Mouse (Mus musculus) forebrain, embryonic 15.5 days (tissue): ENCODE measurements around the gene Cdh3. TPM values are rescaled to one million over a fixed set of nuclear protein-coding genes. Genes with fewer than 3 reads are reported as not detected.

Experiments used
- ATAC-seq: fragments of 200-750 bp; cut with Nextera tagmentation; replicated peaks from 2 replicates; pipeline ENCODE4 v1.8.0; 2017; ENCODE audit warnings: mild to moderate bottlenecking, moderate TSS enrichment, moderate library complexity
- H3K27ac ChIP-seq: fragments of 300-500 bp; sonication (generic); replicated peaks from 2 replicates; pipeline ENCODE4 v1.5.1; 2015; ENCODE audit warnings: mild to moderate bottlenecking, inconsistent platforms
- H3K27me3 ChIP-seq: fragments of 300-500 bp; sonication (generic); 2 replicates; pipeline ENCODE4 v1.6.1; 2015; ENCODE audit warnings: inconsistent platforms
- H3K36me3 ChIP-seq: fragments of 300-500 bp; sonication (generic); 2 replicates; pipeline ENCODE4 v1.6.1; 2015; ENCODE audit warnings: mild to moderate bottlenecking, inconsistent platforms
- H3K4me1 ChIP-seq: fragments of 300-500 bp; sonication (generic); 2 replicates; pipeline ENCODE4 v1.6.1; 2015; ENCODE audit warnings: inconsistent platforms
- H3K4me2 ChIP-seq: fragments of 300-500 bp; sonication (generic); replicated peaks from 2 replicates; pipeline ENCODE4 v1.6.1; 2015; ENCODE audit warnings: mild to moderate bottlenecking, inconsistent platforms
- H3K4me3 ChIP-seq: fragments of 300-500 bp; sonication (generic); 2 replicates; pipeline ENCODE4 v1.5.1; 2015; ENCODE audit warnings: mild to moderate bottlenecking, inconsistent platforms
- H3K9ac ChIP-seq: fragments of 300-500 bp; sonication (generic); replicated peaks from 2 replicates; pipeline ENCODE4 v1.6.1; 2015; ENCODE audit warnings: mild to moderate bottlenecking, inconsistent platforms
- H3K9me3 ChIP-seq: fragments of 300-500 bp; sonication (generic); 2 replicates; pipeline ENCODE4 v1.6.1; 2016; ENCODE audit warnings: inconsistent platforms
- WGBS: fragments of 180-500 bp; shearing (Covaris S2); methylation state at CpG from one replicate; pipeline ENCODE4 v1.1.7; 2015; ENCODE audit warnings: mixed read lengths; 5-methylcytosine and 5-hydroxymethylcytosine counted together
- polyA plus RNA-seq: library from polyadenylated mRNA; unstranded; fragments of >200 nt; fragmentation: Nextera tagmentation; extraction: Ambion mirVana; gene quantifications from 2 replicates; pipeline ENCODE4 v1.2.1, GENCODE M21; 2015

Gene Cdh3
- polyA plus RNA-seq, 1 experiment from 2014 or later = 1.3 TPM

DNA sequence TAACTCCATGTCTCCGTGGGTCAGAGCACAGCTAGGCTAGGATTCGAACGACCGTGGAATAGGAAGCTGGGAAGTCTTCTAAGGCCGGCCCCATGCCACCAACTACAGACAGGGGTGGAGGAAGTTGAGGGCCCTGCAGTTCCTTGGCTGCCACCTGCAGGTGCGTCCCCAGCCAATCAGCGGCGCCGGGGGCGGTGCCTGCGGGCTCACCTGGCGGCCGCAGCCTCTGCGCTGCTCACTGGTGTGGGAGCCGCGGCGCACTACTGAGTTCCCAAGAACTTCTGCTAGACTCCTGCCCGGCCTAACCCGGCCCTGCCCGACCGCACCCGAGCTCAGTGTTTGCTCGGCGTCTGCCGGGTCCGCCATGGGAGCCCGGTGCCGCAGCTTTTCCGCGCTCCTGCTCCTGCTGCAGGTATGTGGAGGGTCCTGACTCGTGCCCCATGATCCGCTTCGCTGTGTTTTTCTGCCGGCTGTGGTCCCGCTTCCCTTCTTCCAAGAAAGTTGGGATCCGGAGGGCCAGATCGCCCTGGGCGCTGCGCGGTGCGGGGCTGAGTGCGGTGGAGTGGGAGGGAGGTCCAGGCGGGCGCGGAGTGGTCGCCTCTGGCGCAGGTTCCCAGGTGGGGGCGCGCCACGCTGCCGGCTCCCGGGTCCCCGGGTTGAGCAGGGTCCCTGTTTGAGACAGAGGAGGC lies 92.6 kb downstream of the Cdh3 start, which contains the start of gene Cdh1:
Cdh1 (plus strand) TSS at position 221 of the 689 bp plus-strand sequence.
- ATAC-seq = peak; percentile 46; the same call in 1 of the 2 replicates
- H3K9me3 ChIP-seq = no peaks in the 10 kb centered on the region
- no peaks in the 10 kb centered on the region for H3K36me3 ChIP-seq
- H3K4me2 ChIP-seq = peak within 1 kb of the TSS; percentile 93
- H3K4me1 ChIP-seq = peaks cover 16% of the 10 kb centered on the region
- WGBS = under 1% methylated on average over 53 of the region's 53 CpGs
- H3K27ac ChIP-seq = no peak within 1 kb of the TSS
- peaks cover 43% of the 10 kb centered on the region for H3K27me3 ChIP-seq
- H3K9ac ChIP-seq = peak within 1 kb of the TSS; percentile 37
- peak within 1 kb of the TSS; percentile 49 for H3K4me3 ChIP-seq

GRCm38 (mm10) chr8:106603933-106604332 lies 93.2 kb downstream of the Cdh3 start:
- H3K4me1 ChIP-seq = peaks cover 16% of the 10 kb centered on the region
- peaks cover 43% of the 10 kb centered on the region for H3K27me3 ChIP-seq
- H3K4me2 ChIP-seq = peak overlapping the region; percentile 93
- no peaks in the 10 kb centered on the region for H3K36me3 ChIP-seq
- H3K9ac ChIP-seq = peak overlapping the region; percentile 37; the same call in 1 of the 2 replicates
- peak overlapping the region; percentile 49 for H3K4me3 ChIP-seq
- WGBS = under 1% methylated on average over 19 of the region's 19 CpGs
- ATAC-seq = no peak
- H3K27ac ChIP-seq = no peak overlapping the region
- no peaks in the 10 kb centered on the region for H3K9me3 ChIP-seq

DNA sequence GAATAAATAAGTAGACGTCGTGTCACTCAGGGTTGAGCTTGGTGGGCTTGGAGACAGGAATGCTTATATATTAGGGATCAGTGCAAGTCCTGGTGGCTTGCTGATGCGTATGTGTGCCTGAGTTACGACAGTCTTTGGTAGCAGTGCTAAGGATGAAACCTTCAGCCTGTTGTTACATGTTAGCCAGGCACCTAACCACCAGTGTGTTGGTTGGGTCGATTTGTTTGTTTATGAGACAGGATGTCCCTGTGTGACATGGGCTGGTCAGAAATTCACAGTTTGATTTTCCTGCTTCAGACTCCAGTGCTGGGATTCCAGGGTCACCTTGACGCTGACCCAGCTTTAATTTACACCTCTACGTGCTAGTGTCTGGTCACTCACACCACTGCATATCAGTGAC lies 95.0 kb downstream of the Cdh3 start:
- 80% methylated on average over 7 of the region's 7 CpGs for WGBS
- Histone ChIP-seq H3K36me3 (no peaks in the 10 kb centered on the region), H3K27me3 (peaks cover 43% of the 10 kb centered on the region), H3K9ac (no peak overlapping the region), H3K4me1 (peaks cover 16% of the 10 kb centered on the region), H3K27ac (no peak overlapping the region), H3K4me2 (no peak overlapping the region), H3K4me3 (no peak overlapping the region), H3K9me3 (no peaks in the 10 kb centered on the region)
- ATAC-seq = no peak

DNA sequence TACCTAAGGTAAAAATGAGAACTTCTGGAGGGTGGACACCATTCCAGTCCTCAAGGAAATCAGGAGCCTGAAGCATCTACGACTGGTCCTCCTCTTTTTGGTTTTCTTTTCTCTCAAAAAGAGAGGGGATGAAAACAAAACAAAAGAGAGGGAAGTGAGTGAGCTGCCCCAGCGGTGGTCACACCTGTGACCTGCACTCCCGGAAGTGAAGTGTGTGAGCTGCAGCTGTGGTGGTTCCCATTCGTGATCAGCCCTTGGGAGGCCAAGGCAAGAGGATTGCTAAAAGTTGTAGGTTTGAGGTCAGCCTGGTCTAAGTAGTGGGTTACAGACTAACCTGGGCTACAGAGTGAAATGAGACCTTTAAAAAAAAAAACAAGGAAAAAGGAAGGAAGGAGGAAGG lies 95.4 kb downstream of the Cdh3 start:
- WGBS = 56% methylated on average over 4 of the region's 4 CpGs
- peaks cover 43% of the 10 kb centered on the region for H3K27me3 ChIP-seq
- H3K9me3 ChIP-seq = no peaks in the 10 kb centered on the region
- no peaks in the 10 kb centered on the region for H3K36me3 ChIP-seq
- no peak overlapping the region for H3K4me2 ChIP-seq
- no peak for ATAC-seq
- peaks cover 16% of the 10 kb centered on the region for H3K4me1 ChIP-seq
- H3K9ac ChIP-seq = no peak overlapping the region
- no peak overlapping the region for H3K4me3 ChIP-seq
- H3K27ac ChIP-seq = no peak overlapping the region

DNA sequence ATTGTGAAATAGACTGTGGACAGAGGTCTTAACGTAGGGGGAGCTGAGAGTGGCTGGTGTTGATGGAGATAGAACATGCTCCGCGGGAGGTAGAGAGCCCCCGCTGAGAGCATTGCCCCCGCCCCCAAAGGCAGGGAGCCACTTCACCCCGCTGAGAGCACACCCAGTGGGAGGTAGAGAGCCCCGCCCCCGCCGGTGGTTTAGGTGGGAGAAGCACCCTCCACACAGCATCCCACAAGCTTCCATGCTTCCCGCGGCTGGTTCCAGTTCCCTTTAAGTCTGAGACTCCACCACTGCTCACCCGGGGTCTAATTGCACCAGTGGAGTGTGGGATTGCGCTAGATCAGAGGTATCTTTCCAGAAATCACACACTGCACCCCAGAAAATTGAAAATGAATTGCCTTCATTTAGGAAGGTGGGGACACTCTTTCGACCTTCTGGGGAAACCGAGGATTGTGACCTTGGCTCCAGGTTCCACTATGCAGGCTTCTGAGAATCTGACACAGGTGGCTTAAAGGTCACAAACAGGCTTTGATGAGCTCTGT lies 96.0 kb downstream of the Cdh3 start:
- Histone ChIP-seq H3K27ac (no peak overlapping the region), H3K27me3 (peaks cover 43% of the 10 kb centered on the region), H3K9ac (no peak overlapping the region), H3K4me2 (no peak overlapping the region), H3K36me3 (no peaks in the 10 kb centered on the region), H3K4me1 (peaks cover 16% of the 10 kb centered on the region), H3K9me3 (no peaks in the 10 kb centered on the region), H3K4me3 (no peak overlapping the region)
- no peak for ATAC-seq
- WGBS = 43% methylated on average over 15 of the region's 15 CpGs

Other genes with a start within 250 kb of the Cdh3 start
- gene Smpd3, start 172.9 kb upstream of the Cdh3 start, polyA plus RNA-seq = 47.4 and 49.3 TPM in 2 replicates
- gene Zfp90, start 95.6 kb upstream of the Cdh3 start, polyA plus RNA-seq = 54.6 and 57.4 TPM in 2 replicates
- gene 6030452D12Rik, start 10.4 kb upstream of the Cdh3 start, polyA plus RNA-seq = not detected in 2 replicates
- 5.2 and 7.9 TPM in 2 replicates for gene Gm10073, start 62.6 kb downstream of the Cdh3 start, polyA plus RNA-seq
- gene Cdh1, start 92.5 kb downstream of the Cdh3 start, polyA plus RNA-seq = 1.2 and 1.8 TPM in 2 replicates
- gene Tango6, start 172.2 kb downstream of the Cdh3 start, polyA plus RNA-seq = 4.9 and 5.5 TPM in 2 replicates